Mouse (Mus musculus) heart, embryonic 13.5 days (tissue): Measurements from ENCODE around the gene Gm21983. TPM values are rescaled to one million over a fixed set of nuclear protein-coding genes. Genes with fewer than 3 reads are reported as not detected.
A peak's percentile ranks its signal among the peaks of the same experiment; 100 is the strongest.

Source experiments
- ATAC-seq: fragments of 200-750 bp; cut with Nextera tagmentation; 2 replicates; pipeline ENCODE4 v1.8.0; 2017; ENCODE audit warnings: moderate TSS enrichment; ENCODE audit not compliant: insufficient number of reproducible peaks, low FRiP score, low TSS enrichment; ENCODE audit errors: extremely low read depth
- H3K27ac ChIP-seq: fragments of 300-500 bp; sonication (generic); replicated peaks from 2 replicates; pipeline ENCODE4 v1.5.1; 2015; ENCODE audit warnings: moderate library complexity, mild to moderate bottlenecking, inconsistent platforms
- H3K27me3 ChIP-seq: fragments of 300-500 bp; sonication (generic); replicated peaks from 2 replicates; pipeline ENCODE4 v1.6.1; 2015; ENCODE audit warnings: mild to moderate bottlenecking, inconsistent platforms
- H3K36me3 ChIP-seq: fragments of 300-500 bp; sonication (generic); 2 replicates; pipeline ENCODE4 v1.6.1; 2015; ENCODE audit warnings: mild to moderate bottlenecking, inconsistent platforms
- H3K4me1 ChIP-seq: fragments of 300-500 bp; sonication (generic); 2 replicates; pipeline ENCODE4 v1.6.1; 2015; ENCODE audit warnings: inconsistent platforms
- H3K4me2 ChIP-seq: fragments of 300-500 bp; sonication (generic); 2 replicates; pipeline ENCODE4 v1.6.1; 2015; ENCODE audit warnings: inconsistent platforms, mild to moderate bottlenecking, moderate library complexity
- H3K4me3 ChIP-seq: fragments of 300-500 bp; sonication (generic); 2 replicates; pipeline ENCODE4 v1.5.1; 2015; ENCODE audit warnings: moderate library complexity, mild to moderate bottlenecking, inconsistent platforms
- H3K9ac ChIP-seq: fragments of 300-500 bp; sonication (generic); 2 replicates; pipeline ENCODE4 v1.6.1; 2015; ENCODE audit warnings: inconsistent platforms, mild to moderate bottlenecking, moderate library complexity
- H3K9me3 ChIP-seq: fragments of 300-500 bp; sonication (generic); 2 replicates; pipeline ENCODE4 v1.6.1; 2016; ENCODE audit warnings: inconsistent platforms
- WGBS: fragments of 180-500 bp; shearing (Covaris S2); methylation state at CpG from one replicate; pipeline ENCODE4 v1.1.7; 2015; ENCODE audit warnings: mixed read lengths; 5-methylcytosine and 5-hydroxymethylcytosine counted together
- polyA plus RNA-seq: library from polyadenylated mRNA; unstranded; fragments of >200 nt; fragmentation: Nextera tagmentation; extraction: Ambion mirVana; gene quantifications from 2 replicates; pipeline ENCODE4 v1.2.1, GENCODE M21; 2015

The Gm21983 gene
- polyA plus RNA-seq, 1 experiment from 2014 or later, result 0.31 TPM

DNA sequence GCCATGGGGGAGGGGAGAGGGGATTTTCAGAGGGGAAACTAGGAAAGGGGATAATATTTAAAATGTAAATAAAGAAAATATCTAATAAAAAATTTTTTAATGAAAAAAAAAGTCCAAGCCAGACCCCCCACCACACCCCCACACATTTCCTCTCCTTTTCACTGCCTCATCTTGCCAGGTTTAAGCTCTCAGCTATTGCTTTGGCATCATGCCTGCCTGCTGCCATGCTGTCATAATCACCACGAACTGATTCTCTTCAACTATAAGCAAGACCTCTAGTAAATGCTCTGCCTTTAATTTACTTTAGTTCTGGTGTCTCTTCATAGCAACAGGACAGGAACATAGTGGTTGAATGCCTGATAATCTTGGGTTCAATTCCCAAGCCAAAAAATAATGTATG is 1.6 kb upstream of the Gm21983 start:
- Histone ChIP-seq H3K9ac (no peak overlapping the region), H3K9me3 (no peaks in the 10 kb centered on the region), H3K4me3 (no peak overlapping the region), H3K27me3 (no peaks in the 10 kb centered on the region), H3K4me1 (peaks cover 24% of the 10 kb centered on the region), H3K27ac (no peak overlapping the region), H3K4me2 (no peak overlapping the region), H3K36me3 (peaks cover 44% of the 10 kb centered on the region)
- no peak for ATAC-seq
- 68% methylated on average over 1 of the region's 1 CpGs for WGBS

DNA sequence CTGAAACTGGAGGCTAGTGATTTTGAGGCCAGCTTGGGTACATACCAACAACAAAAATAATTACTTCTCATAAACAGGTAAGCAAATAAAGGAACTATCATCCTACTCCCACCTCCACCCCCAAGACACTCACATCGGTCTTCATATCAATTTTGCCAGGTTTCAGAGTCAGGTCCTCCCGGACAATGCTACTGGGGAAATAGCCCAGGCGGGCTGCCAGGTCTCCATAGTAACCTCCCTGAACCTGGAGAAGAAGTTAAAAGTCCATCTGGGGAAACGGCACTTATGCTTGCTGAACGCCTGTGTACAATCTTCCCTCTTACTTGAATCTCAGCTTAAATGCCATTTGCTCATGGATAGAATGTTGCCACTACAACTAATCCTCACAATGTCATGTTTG is 850 bp downstream of the Gm21983 start:
- Histone ChIP-seq H3K4me3 (0 out of 2 replicates have a peak overlapping the region, but pooled peaks have one; percentile 82), H3K9me3 (no peaks in the 10 kb centered on the region), H3K27ac (peak overlapping the region; percentile 81; the same call in 1 of the 2 replicates), H3K4me2 (no peak overlapping the region), H3K36me3 (peaks cover 29% of the 10 kb centered on the region), H3K9ac (0 out of 2 replicates have a peak overlapping the region, but pooled peaks have one; percentile 7), H3K27me3 (no peaks in the 10 kb centered on the region), H3K4me1 (peaks cover 24% of the 10 kb centered on the region)
- 61% methylated on average over 5 of the region's 5 CpGs for WGBS
- ATAC-seq, result no peak

DNA sequence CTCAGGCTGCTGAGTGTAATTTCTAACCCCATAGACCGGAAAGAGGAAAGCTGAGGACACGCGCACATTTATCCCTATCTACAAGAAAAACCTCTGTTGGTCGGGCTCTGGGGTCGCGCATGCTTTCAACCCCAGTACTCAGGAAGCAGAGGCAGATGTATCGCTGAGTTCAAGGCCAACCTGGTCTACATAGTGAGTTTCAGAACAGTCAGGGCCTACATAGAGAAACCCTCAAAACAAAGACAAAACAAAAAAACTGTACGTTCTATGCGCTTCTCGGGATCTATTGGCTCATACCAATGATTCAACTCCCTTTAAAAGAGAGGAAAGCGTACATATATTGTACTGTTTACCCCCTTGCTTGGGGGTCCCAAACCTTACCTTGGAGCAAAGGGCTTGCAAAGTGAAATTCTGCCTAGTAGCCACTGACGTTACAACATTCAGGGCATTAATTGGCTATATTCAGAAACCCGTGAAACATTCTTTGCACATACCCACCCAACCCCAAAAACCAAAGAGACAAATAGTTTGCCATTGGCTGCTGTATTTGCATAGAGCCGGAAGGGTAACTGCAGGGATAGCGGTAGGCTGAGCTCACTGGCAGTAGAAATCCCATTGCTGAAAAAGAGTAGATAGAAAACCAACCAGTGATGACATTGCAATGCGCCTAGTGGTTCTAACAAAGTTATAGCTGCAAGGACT is 1.5 kb downstream of the Gm21983 start:
- no peak for ATAC-seq
- peaks cover 24% of the 10 kb centered on the region for H3K4me1 ChIP-seq
- no peaks in the 10 kb centered on the region for H3K9me3 ChIP-seq

DNA sequence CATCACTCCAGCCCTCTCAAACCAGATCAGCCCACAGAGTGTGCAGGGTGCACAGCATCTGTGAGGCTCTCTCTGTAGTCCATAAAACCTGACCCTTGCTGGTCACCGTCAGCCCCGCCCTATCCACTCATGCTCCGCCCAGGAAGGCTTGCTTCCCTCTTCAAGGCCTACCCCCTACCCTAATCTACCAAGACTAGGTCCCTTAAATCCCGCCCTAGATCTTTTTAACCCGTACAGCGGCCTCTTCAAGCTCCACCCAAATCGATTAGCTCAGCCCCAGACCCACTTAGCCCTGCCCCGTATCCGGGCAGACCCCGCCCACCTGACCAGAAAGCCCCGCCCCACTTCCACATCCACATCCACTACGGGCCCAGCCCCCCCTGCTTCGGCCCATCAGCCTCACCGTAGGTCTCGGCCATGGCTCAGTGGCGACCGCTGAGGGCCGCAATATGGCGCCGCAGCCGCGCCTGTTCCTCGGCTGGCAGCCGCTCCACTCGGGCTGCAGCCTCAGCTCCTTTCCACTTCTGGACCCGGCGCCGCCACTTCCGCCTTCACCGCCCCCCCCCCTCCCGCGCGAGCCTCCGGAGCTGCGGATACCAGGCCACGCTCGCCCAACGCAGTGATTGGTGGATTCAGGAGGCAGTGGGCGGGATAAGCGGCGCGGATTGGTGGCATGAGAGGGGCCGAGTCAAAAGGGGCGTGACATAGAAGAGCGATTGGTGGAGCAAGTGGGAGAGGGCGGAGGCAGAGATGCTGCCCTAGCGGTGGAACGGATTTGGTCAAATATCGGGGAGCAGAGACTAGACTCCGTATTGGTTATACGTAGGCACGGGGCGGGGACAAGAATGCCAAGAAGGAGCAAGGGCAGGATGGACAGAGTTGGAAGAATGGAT is 2.3 kb downstream of the Gm21983 start, which contains the start of gene Rab4b:
TSS of gene Rab4b (minus strand) at position 573 of the 893 bp plus-strand sequence.
- Histone ChIP-seq H3K9me3 (no peaks in the 10 kb centered on the region), H3K4me1 (peaks cover 24% of the 10 kb centered on the region), H3K4me3 (peak within 1 kb of the TSS; percentile 82), H3K27me3 (no peaks in the 10 kb centered on the region), H3K27ac (peak within 1 kb of the TSS; percentile 97), H3K4me2 (peak within 1 kb of the TSS; percentile 74), H3K36me3 (peaks cover 30% of the 10 kb centered on the region), H3K9ac (peak within 1 kb of the TSS; percentile 84)
- ATAC-seq, result peak; percentile 98
- under 1% methylated on average over 52 of the region's 53 CpGs for WGBS

More for the DNA sequence above, 1.5 kb downstream of the Gm21983 start:
- Histone ChIP-seq H3K9ac (peak overlapping the region; percentile 77), H3K4me3 (peak overlapping the region; percentile 82), H3K27me3 (no peaks in the 10 kb centered on the region), H3K27ac (peak overlapping the region; percentile 81), H3K36me3 (peaks cover 29% of the 10 kb centered on the region), H3K4me2 (peak overlapping the region; percentile 74)
- WGBS, result 43% methylated on average over 16 of the region's 16 CpGs

DNA sequence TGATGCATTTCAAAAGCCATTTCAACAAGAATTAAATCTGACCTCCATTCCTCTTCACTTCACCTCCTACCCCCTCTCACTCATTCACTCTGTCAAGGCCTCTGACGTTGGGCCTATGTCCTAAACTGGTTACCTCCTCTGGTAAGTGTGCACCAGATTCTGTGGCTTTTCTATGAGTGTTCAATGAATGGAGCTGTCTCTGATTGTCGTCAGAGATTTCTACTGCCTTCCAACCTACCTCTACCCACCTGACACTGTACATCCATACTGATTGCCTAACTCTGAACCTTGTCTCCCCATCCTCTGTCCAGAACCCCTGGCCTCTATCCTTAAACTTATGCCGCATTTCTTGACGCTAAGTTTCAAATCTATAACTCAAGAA is 3.0 kb downstream of the Gm21983 start:
- H3K4me1 ChIP-seq, result peaks cover 24% of the 10 kb centered on the region
- peak overlapping the region; percentile 74 for H3K4me2 ChIP-seq
- no peaks in the 10 kb centered on the region for H3K9me3 ChIP-seq
- H3K4me3 ChIP-seq, result peak overlapping the region; percentile 82
- peak overlapping the region; percentile 84 for H3K9ac ChIP-seq
- H3K27ac ChIP-seq, result peak overlapping the region; percentile 97
- H3K27me3 ChIP-seq, result no peaks in the 10 kb centered on the region
- ATAC-seq, result no peak
- WGBS, result 23% methylated on average over 4 of the region's 4 CpGs
- H3K36me3 ChIP-seq, result peaks cover 31% of the 10 kb centered on the region

DNA sequence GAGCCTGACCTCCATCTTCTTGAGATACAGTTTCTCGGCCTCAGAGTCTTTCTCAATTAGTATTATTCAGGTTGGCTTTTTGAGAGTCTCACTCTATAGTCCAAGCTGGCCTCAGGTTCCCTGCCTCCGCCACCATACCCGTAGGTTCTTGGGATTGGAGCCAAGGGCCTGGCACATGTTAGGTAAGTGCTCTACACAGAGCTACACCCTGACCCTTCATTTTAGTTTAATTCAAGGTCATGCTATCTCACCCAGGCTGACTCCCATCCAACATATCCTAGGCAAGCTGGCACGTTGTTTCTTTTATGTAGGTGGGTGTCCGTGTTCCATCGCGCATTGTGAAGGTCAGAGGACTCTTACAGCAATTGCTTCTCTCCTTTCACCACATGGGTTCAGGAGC is 6.0 kb downstream of the Gm21983 start:
- no peak overlapping the region for H3K4me3 ChIP-seq
- no peak overlapping the region for H3K4me2 ChIP-seq
- H3K9ac ChIP-seq, result 0 out of 2 replicates have a peak overlapping the region, but pooled peaks have one; percentile 14
- H3K4me1 ChIP-seq, result peaks cover 15% of the 10 kb centered on the region
- ATAC-seq, result no peak
- H3K27me3 ChIP-seq, result no peaks in the 10 kb centered on the region
- WGBS, result 81% methylated on average over 7 of the region's 7 CpGs
- H3K27ac ChIP-seq, result no peak overlapping the region
- peaks cover 61% of the 10 kb centered on the region for H3K36me3 ChIP-seq
- H3K9me3 ChIP-seq, result no peaks in the 10 kb centered on the region

GRCm38 (mm10) chr7:27174496-27174895 is 6.4 kb downstream of the Gm21983 start:
- no peak overlapping the region for H3K9ac ChIP-seq
- no peaks in the 10 kb centered on the region for H3K27me3 ChIP-seq
- H3K27ac ChIP-seq, result no peak overlapping the region
- H3K4me1 ChIP-seq, result peaks cover 11% of the 10 kb centered on the region
- peaks cover 61% of the 10 kb centered on the region for H3K36me3 ChIP-seq
- WGBS, result 90% methylated on average over 15 of the region's 15 CpGs
- H3K4me3 ChIP-seq, result no peak overlapping the region
- no peaks in the 10 kb centered on the region for H3K9me3 ChIP-seq
- no peak overlapping the region for H3K4me2 ChIP-seq
- no peak for ATAC-seq

- H3K27ac ChIP-seq, result no peak overlapping the region
- no peak for ATAC-seq
- no peaks in the 10 kb centered on the region for H3K9me3 ChIP-seq
- H3K36me3 ChIP-seq, result peaks cover 61% of the 10 kb centered on the region
- no peak overlapping the region for H3K9ac ChIP-seq
- WGBS, result 82% methylated on average over 3 of the region's 3 CpGs
- H3K4me2 ChIP-seq, result no peak overlapping the region
- peaks cover 11% of the 10 kb centered on the region for H3K4me1 ChIP-seq
- no peaks in the 10 kb centered on the region for H3K27me3 ChIP-seq
- H3K4me3 ChIP-seq, result no peak overlapping the region
These were observed 9.9 kb downstream of the Gm21983 start for GRCm38 (mm10) chr7:27170981-27171380.

GRCm38 (mm10) chr7:27168371-27168770 is 12.5 kb downstream of the Gm21983 start:
- Histone ChIP-seq H3K27ac (no peak overlapping the region), H3K4me2 (no peak overlapping the region), H3K36me3 (peaks cover 56% of the 10 kb centered on the region), H3K4me3 (no peak overlapping the region), H3K27me3 (no peaks in the 10 kb centered on the region), H3K9ac (no peak overlapping the region), H3K4me1 (peaks cover 35% of the 10 kb centered on the region), H3K9me3 (no peaks in the 10 kb centered on the region)
- no peak for ATAC-seq
- WGBS, result 89% methylated on average over 5 of the region's 5 CpGs

- H3K4me1 ChIP-seq, result peaks cover 43% of the 10 kb centered on the region
- peak overlapping the region; percentile 98 for H3K27ac ChIP-seq
- 73% methylated on average over 11 of the region's 11 CpGs for WGBS
- peak overlapping the region; percentile 80 for H3K4me3 ChIP-seq
- H3K4me2 ChIP-seq, result peak overlapping the region; percentile 87
- H3K9ac ChIP-seq, result peak overlapping the region; percentile 96
- ATAC-seq, result no peak
- no peaks in the 10 kb centered on the region for H3K9me3 ChIP-seq
- peaks cover 56% of the 10 kb centered on the region for H3K36me3 ChIP-seq
- H3K27me3 ChIP-seq, result no peaks in the 10 kb centered on the region
These were observed 13.3 kb downstream of the Gm21983 start for GRCm38 (mm10) chr7:27167475-27168094.
